Mouse (Mus musculus) embryonic facial prominence, embryonic 11.5 days (tissue): Measurements from ENCODE around the gene Dus2. TPM values are rescaled to one million over a fixed set of nuclear protein-coding genes. Genes with fewer than 3 reads are reported as not detected.

Experiments
- ATAC-seq: fragments of 200-750 bp; cut with Nextera tagmentation; replicated peaks from 2 replicates; pipeline ENCODE4 v1.8.0; 2017; ENCODE audit warnings: low read depth; ENCODE audit not compliant: insufficient number of reproducible peaks, low FRiP score, low TSS enrichment
- DNase-seq: peaks from one replicate; pipeline ENCODE4 v3.0.0-alpha.2; 2015; ENCODE audit warnings: low spot score
- H3K27ac ChIP-seq: fragments of 300-500 bp; sonication (generic); replicated peaks from 2 replicates; pipeline ENCODE4 v1.5.1; 2014; ENCODE audit warnings: mild to moderate bottlenecking, low read depth, low read length, control low read depth
- H3K27me3 ChIP-seq: fragments of 300-500 bp; sonication (generic); 2 replicates; pipeline ENCODE4 v1.6.1; 2014; ENCODE audit warnings: mild to moderate bottlenecking, low read length, moderate library complexity, mixed read lengths; ENCODE audit not compliant: control insufficient read depth, insufficient read depth
- H3K36me3 ChIP-seq: fragments of 300-500 bp; sonication (generic); replicated peaks from 2 replicates; pipeline ENCODE4 v1.6.1; 2014; ENCODE audit warnings: low read depth, mild to moderate bottlenecking, low read length, moderate library complexity, mixed read lengths; ENCODE audit not compliant: control insufficient read depth, insufficient read depth
- H3K4me1 ChIP-seq: fragments of 300-500 bp; sonication (generic); 2 replicates; pipeline ENCODE4 v1.6.1; 2014; ENCODE audit warnings: low read length, mixed read lengths; ENCODE audit not compliant: control insufficient read depth, insufficient read depth
- H3K4me2 ChIP-seq: fragments of 300-500 bp; sonication (generic); 2 replicates; pipeline ENCODE4 v1.6.1; 2014; ENCODE audit warnings: low read depth, mild to moderate bottlenecking, control low read depth, low read length, moderate library complexity
- H3K4me3 ChIP-seq: fragments of 300-500 bp; sonication (generic); 2 replicates; pipeline ENCODE4 v1.5.1; 2014; ENCODE audit warnings: low read depth, low read length, control low read depth
- H3K9ac ChIP-seq: fragments of 300-500 bp; sonication (generic); replicated peaks from 2 replicates; pipeline ENCODE4 v1.6.1; 2014; ENCODE audit warnings: mild to moderate bottlenecking, control low read depth, low read length
- H3K9me3 ChIP-seq: fragments of 300-500 bp; sonication (generic); replicated peaks from 2 replicates; pipeline ENCODE4 v1.6.1; 2016; ENCODE audit warnings: mild to moderate bottlenecking, low read length, inconsistent platforms, mixed read lengths; ENCODE audit not compliant: control insufficient read depth
- WGBS: fragments of 180-500 bp; shearing (Covaris S2); extraction: QIAGEN DNeasy Blood & Tissue Kit; methylation state at CpG from one replicate; pipeline ENCODE4 v1.1.7; 2014; 5-methylcytosine and 5-hydroxymethylcytosine counted together
- polyA plus RNA-seq: library from polyadenylated mRNA; unstranded; fragments of >200 nt; fragmentation: Nextera tagmentation; extraction: Ambion mirVana; gene quantifications from 2 replicates; pipeline ENCODE4 v1.2.1, GENCODE M21; 2014

The Dus2 gene
- polyA plus RNA-seq, 1 experiment from 2014 or later: 17.0 TPM

DNA sequence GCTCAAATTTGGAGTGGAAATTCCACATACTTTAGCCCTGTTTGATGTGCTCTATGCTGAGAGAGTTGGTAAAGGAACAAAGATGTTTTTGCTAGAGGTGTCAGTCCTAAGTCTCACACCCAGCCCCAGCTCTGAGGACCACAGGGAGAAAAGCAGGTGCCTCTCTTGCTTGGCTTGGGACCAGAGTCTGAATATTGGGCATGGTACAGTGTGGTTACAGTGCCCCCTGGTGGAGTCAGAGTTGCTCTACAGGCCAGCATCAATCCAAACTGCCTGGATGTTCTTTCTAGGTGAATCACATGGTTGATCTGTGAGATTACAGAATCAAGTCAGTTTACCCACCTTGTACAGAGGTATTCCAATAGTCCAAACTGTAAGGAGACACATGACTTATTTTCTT lies 31.3 kb downstream of the Dus2 start:
- no peak overlapping the region for H3K4me3 ChIP-seq
- no peaks in the 10 kb centered on the region for H3K27me3 ChIP-seq
- H3K9me3 ChIP-seq: no peaks in the 10 kb centered on the region
- DNase-seq: peak; percentile 84
- no peak overlapping the region for H3K27ac ChIP-seq
- no peak for ATAC-seq
- H3K9ac ChIP-seq: no peak overlapping the region
- H3K4me2 ChIP-seq: no peak overlapping the region
- H3K36me3 ChIP-seq: no peaks in the 10 kb centered on the region
- H3K4me1 ChIP-seq: no peaks in the 10 kb centered on the region

DNA sequence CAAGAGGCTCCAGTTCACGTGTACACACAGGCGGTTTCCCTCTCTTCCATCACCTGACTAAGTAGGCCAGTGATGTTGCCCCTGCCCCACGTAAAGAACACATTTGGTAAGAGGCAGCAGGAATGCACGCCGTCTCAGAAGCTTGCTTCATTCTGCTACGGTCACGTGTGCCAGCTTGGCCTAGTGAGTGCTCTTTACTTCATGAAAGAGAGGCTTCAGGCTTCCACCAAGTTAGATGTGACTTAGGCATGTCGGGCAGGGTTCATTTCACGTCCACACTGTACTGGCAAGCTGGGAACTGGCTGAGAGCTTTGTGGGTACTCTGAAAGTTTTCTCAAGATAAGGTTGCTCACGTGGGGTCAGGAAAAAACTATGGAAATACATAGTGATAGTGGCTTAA lies 47.6 kb downstream of the Dus2 start:
- no peak for DNase-seq
- 89% methylated on average over 10 of the region's 10 CpGs for WGBS

DNA sequence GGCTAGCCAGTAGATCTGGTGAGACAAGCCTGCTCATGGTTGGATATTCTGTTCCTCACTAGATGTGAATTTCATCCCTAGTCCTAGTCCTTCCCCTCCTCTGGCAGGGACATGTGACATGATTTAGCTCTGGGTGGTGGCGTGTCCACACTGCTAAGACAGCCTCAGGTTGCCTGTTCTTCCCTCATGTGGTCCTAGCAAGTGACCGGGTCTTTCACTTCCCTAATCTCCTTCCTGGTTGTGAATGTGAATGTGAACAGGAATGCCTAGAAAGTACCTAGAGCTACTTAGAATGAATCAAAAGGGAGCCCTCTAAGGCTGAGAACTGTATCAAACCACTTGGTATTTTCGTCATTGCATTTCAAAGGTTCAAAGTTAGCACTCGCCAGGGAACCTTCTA lies 48.5 kb downstream of the Dus2 start:
- H3K4me1 ChIP-seq: no peaks in the 10 kb centered on the region
- H3K27me3 ChIP-seq: no peaks in the 10 kb centered on the region
- WGBS: 81% methylated on average over 4 of the region's 4 CpGs
- no peak overlapping the region for H3K4me3 ChIP-seq
- no peaks in the 10 kb centered on the region for H3K9me3 ChIP-seq
- no peak for ATAC-seq
- no peaks in the 10 kb centered on the region for H3K36me3 ChIP-seq
- no peak overlapping the region for H3K4me2 ChIP-seq
- no peak overlapping the region for H3K27ac ChIP-seq
- no peak overlapping the region for H3K9ac ChIP-seq
- no peak for DNase-seq

More for the DNA sequence above, 47.6 kb downstream of the Dus2 start:
- H3K9me3 ChIP-seq: no peaks in the 10 kb centered on the region
- H3K4me2 ChIP-seq: no peak overlapping the region
- H3K27me3 ChIP-seq: no peaks in the 10 kb centered on the region
- no peak overlapping the region for H3K9ac ChIP-seq
- no peak overlapping the region for H3K27ac ChIP-seq
- H3K4me3 ChIP-seq: no peak overlapping the region
- no peaks in the 10 kb centered on the region for H3K36me3 ChIP-seq
- no peaks in the 10 kb centered on the region for H3K4me1 ChIP-seq
- ATAC-seq: no peak

DNA sequence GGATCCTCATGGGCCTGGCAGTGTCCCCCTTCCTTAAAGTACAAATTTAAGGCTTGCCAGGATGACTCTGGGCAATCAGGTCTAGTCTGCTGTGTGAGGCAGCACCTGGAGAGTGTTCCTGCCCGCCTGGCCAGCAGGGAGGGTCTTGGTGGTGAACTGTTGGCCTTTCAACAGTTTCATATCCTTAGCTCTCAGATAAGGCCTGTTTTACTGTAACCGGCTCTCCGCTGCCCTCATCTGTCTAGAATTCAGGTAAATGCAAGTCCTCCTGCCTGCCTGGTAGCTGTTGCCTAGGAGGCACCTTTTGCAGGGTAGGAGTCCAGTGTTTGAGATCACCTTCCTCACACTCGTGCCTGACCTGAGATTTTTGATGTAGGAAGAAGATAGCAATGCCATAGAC lies 49.1 kb downstream of the Dus2 start:
- Histone ChIP-seq H3K4me3 (no peak overlapping the region), H3K9me3 (no peaks in the 10 kb centered on the region), H3K27ac (no peak overlapping the region), H3K9ac (no peak overlapping the region), H3K4me2 (no peak overlapping the region), H3K4me1 (no peaks in the 10 kb centered on the region), H3K27me3 (no peaks in the 10 kb centered on the region), H3K36me3 (no peaks in the 10 kb centered on the region)
- DNase-seq (no peak), ATAC-seq (no peak)
- 79% methylated on average over 4 of the region's 4 CpGs for WGBS

DNA sequence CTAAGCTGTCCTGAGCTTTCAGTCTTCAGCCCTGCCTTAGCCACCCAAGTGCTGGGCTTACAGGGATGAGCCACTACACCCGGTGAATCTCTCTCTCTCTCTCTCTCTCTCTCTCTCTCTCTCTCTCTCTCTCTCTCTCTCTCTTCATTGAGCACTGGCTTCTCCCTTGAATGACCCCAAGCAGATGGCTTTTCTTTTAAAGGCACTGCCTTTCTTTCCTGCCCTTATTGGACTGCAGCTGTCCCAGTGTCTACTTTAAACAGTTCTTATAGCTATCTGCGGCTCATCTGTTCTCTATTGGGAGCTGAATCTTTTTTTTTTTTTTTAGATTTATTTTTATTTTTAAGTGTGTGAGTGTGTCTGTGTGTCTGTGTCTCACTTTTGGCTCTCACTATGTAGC lies 51.9 kb downstream of the Dus2 start:
- Histone ChIP-seq H3K27me3 (no peaks in the 10 kb centered on the region), H3K27ac (no peak overlapping the region), H3K36me3 (no peaks in the 10 kb centered on the region), H3K4me3 (no peak overlapping the region), H3K9me3 (no peaks in the 10 kb centered on the region), H3K9ac (no peak overlapping the region), H3K4me1 (no peaks in the 10 kb centered on the region), H3K4me2 (no peak overlapping the region)
- ATAC-seq (no peak), DNase-seq (no peak)
- WGBS: 83% methylated on average over 2 of the region's 2 CpGs

DNA sequence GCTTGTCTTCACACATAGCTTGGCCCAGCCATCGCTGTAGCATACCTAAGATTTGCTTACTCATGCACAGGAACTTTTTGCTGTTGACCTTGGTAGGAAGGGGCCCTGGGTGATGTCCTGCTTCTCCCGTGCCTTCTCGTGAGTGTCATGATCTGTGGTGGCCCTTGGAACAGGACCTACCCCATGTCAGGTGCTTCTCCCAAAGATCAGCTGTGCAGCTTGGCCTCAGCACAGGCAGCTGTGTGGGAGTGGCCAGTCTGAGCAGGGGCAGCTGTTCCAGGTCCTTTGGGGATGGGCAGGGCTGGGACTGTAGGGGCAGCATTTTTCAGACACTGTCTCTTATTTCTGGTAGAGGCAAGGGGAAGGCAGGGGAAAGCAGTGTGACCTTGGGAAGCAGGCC lies 53.0 kb downstream of the Dus2 start:
- H3K9ac ChIP-seq: no peak overlapping the region
- H3K4me3 ChIP-seq: no peak overlapping the region
- WGBS: 82% methylated on average over 3 of the region's 3 CpGs
- no peaks in the 10 kb centered on the region for H3K36me3 ChIP-seq
- DNase-seq (no peak), ATAC-seq (0 out of 2 replicates have a peak, but pooled peaks have one; percentile 70)
- no peaks in the 10 kb centered on the region for H3K9me3 ChIP-seq
- no peaks in the 10 kb centered on the region for H3K27me3 ChIP-seq
- H3K4me2 ChIP-seq: no peak overlapping the region
- no peak overlapping the region for H3K27ac ChIP-seq
- no peaks in the 10 kb centered on the region for H3K4me1 ChIP-seq

DNA sequence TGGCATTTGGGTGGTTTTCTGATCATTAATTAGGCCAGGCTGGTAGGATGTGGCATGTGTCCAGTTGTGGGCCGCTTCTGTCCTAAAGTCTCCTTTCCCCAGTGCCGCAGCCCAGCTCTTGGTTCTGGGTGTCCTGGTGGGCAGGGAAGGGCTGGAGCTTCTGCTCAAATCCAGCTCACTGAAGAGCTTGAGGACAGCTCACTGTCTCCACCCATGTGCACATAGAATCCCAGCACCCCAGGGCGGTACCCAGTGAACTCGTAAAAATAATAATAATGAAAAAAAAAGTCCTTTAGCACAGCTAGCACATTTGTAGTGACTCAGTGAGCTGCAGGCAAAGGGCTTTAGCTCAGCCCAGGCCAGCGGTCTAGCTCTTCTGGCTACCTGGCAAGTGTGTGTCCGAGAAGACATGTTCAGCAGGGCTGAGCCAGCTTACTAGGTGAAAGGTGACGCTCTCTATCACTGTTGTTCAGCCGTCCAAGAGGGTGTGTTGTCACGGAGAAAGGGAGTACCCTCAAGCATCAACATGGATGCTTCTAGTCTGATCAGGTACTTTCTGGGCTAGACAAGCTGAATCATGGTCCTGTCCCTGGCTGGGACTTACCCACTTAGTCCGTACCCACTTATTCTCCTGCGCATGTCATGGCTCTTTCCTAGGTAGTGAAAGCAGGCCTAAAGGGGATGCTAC lies 55.9 kb downstream of the Dus2 start:
- Histone ChIP-seq H3K9ac (no peak overlapping the region), H3K4me2 (no peak overlapping the region), H3K27me3 (no peaks in the 10 kb centered on the region), H3K27ac (no peak overlapping the region), H3K4me3 (no peak overlapping the region), H3K36me3 (no peaks in the 10 kb centered on the region), H3K9me3 (no peaks in the 10 kb centered on the region), H3K4me1 (no peaks in the 10 kb centered on the region)
- ATAC-seq: no peak
- DNase-seq: no peak
- WGBS: 92% methylated on average over 11 of the region's 11 CpGs

DNA sequence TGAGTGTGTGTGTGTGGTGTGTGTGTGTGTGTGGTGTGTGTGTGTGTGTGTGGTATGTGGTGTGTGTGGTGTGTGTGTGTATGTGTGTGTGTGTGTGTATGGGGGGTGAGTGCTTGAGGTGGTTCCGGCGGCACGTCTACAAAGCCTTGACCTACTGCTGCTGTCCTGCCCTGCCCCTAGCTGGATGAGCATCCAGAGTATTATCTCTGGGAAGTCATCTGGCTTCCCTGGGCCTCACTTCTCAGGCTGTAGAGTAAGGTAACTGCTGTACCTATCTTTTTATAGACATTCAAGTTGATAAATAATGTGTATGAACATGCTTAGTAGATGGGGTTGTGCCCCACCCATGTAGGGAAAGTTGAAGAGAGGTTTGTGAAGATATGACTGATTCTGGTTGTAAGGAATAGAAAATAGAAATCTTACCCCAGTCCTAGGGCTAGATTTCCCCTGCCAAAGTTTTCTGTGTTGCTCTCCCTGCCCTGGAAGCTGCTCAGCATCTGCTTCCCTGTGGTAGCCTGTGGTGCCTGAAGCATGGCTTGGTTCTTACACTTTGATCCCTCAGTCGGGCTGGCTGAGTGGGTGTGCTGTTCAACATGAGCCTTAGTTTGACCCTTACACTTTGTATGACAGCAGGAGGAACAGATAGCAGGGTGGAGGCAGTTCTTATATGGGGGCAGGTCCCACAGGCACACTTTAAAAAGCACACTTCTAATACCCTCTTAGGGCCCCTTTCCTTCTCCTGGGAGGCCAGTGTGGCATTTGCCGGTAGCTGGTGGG lies 56.9 kb downstream of the Dus2 start:
- ATAC-seq (no peak), DNase-seq (no peak)
- H3K4me3 ChIP-seq: no peak overlapping the region
- H3K27me3 ChIP-seq: no peaks in the 10 kb centered on the region
- no peak overlapping the region for H3K27ac ChIP-seq
- WGBS: 94% methylated on average over 5 of the region's 5 CpGs
- no peak overlapping the region for H3K4me2 ChIP-seq
- H3K4me1 ChIP-seq: no peaks in the 10 kb centered on the region
- H3K9me3 ChIP-seq: no peaks in the 10 kb centered on the region
- no peak overlapping the region for H3K9ac ChIP-seq
- H3K36me3 ChIP-seq: no peaks in the 10 kb centered on the region
